Mouse (Mus musculus) midbrain, postnatal 0 days (tissue): Measurements from ENCODE around the gene Nkapl. TPM values are rescaled to one million over a fixed set of nuclear protein-coding genes. Genes with fewer than 3 reads are reported as not detected.

Experiments used
- ATAC-seq: fragments of 200-750 bp; cut with Nextera tagmentation; 2 replicates; pipeline ENCODE4 v1.8.0; 2017; ENCODE audit warnings: moderate number of reproducible peaks, mild to moderate bottlenecking, moderate TSS enrichment, moderate library complexity; ENCODE audit not compliant: low FRiP score
- DNase-seq: peaks from one replicate; pipeline ENCODE4 v3.0.0-alpha.2; 2015; ENCODE audit warnings: low spot score
- H3K27ac ChIP-seq: fragments of 300-500 bp; sonication (generic); 2 replicates; pipeline ENCODE4 v1.5.1; 2014; ENCODE audit warnings: low read depth, mild to moderate bottlenecking, low read length, mixed read lengths
- H3K27me3 ChIP-seq: fragments of 300-500 bp; sonication (generic); 2 replicates; pipeline ENCODE4 v1.6.1; 2014; ENCODE audit warnings: low read length, control low read depth, mixed read lengths; ENCODE audit not compliant: insufficient read depth
- H3K36me3 ChIP-seq: fragments of 300-500 bp; sonication (generic); 2 replicates; pipeline ENCODE4 v1.6.1; 2014; ENCODE audit warnings: low read length, control low read depth, mixed read lengths; ENCODE audit not compliant: insufficient read depth
- H3K4me1 ChIP-seq: fragments of 300-500 bp; sonication (generic); 2 replicates; pipeline ENCODE4 v1.6.1; 2014; ENCODE audit warnings: mild to moderate bottlenecking, control low read depth, antibody characterized with exemption, low read length, mixed read lengths; ENCODE audit not compliant: insufficient read depth
- H3K4me2 ChIP-seq: fragments of 300-500 bp; sonication (generic); 2 replicates; pipeline ENCODE4 v1.6.1; 2014; ENCODE audit warnings: low read depth, mild to moderate bottlenecking, low read length, mixed read lengths; ENCODE audit not compliant: poor library complexity, severe bottlenecking
- H3K4me3 ChIP-seq: fragments of 300-500 bp; sonication (generic); 2 replicates; pipeline ENCODE4 v1.5.1; 2014; ENCODE audit warnings: low read depth, mild to moderate bottlenecking, low read length, moderate library complexity
- H3K9ac ChIP-seq: fragments of 300-500 bp; sonication (generic); replicated peaks from 2 replicates; pipeline ENCODE4 v1.6.1; 2014; ENCODE audit warnings: mild to moderate bottlenecking, low read length, moderate library complexity, mixed read lengths; ENCODE audit not compliant: poor library complexity, severe bottlenecking
- H3K9me3 ChIP-seq: fragments of 300-500 bp; sonication (generic); 2 replicates; pipeline ENCODE4 v1.6.1; 2016; ENCODE audit warnings: low read length, control low read depth
- CTCF ChIP-seq: IDR thresholded peaks from 2 replicates; pipeline ENCODE4 v1.5.1; 2016; ENCODE audit warnings: antibody characterized with exemption, mild to moderate bottlenecking
- WGBS: fragments of 180-500 bp; shearing (Covaris S2); extraction: QIAGEN DNeasy Blood & Tissue Kit; methylation state at CpG from one replicate; pipeline ENCODE4 v1.1.7; 2014; 5-methylcytosine and 5-hydroxymethylcytosine counted together
- polyA plus RNA-seq: library from polyadenylated mRNA; unstranded; fragments of >200 nt; fragmentation: Nextera tagmentation; extraction: Ambion mirVana; gene quantifications from 2 replicates; pipeline ENCODE4 v1.2.1, GENCODE M21; 2015
- total RNA-seq: library from RNA; depleted of rRNA; stranded (reverse); fragments of >200 nt; gene quantifications from 2 replicates; pipeline ENCODE4 v1.2.3, GENCODE M21; 2014

Gene Nkapl
- total and polyA plus RNA-seq, 2 experiments from 2014 or later: 0.60 to 2.5 TPM

DNA sequence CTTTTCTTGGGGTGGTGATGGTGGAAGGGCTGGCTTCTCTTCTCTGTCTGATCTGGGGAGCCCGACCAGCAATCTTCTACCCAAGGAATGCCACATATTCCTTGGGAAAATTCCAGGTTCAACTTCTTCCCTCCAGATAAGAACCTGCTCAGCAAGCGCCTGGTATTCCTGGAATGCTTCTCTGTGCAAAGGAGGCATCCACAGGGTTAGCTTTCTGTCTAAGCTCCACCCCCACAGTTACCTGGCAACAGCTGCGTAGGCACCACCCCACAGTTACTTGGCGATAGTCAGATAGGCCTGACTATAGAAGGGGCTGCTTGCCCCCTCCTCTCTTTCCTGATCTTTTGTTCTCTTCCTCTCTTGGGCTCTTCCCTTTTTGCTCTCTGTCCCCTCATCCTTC lies 12.0 kb downstream of the Nkapl start:
- ATAC-seq: no peak
- whole genome bisulfite sequencing: 10% methylated on average over 4 of the region's 4 CpGs
- H3K4me2 ChIP-seq: no peak overlapping the region
- H3K9me3 ChIP-seq: no peaks in the 10 kb centered on the region
- no peak for DNase-seq
- TF ChIP-seq CTCF: no peak
- H3K27me3 ChIP-seq: no peaks in the 10 kb centered on the region
- no peak overlapping the region for H3K9ac ChIP-seq
- H3K36me3 ChIP-seq: no peaks in the 10 kb centered on the region
- H3K27ac ChIP-seq: no peak overlapping the region
- peaks cover 3% of the 10 kb centered on the region; the same call in 1 of the 2 replicates for H3K4me1 ChIP-seq
- H3K4me3 ChIP-seq: no peak overlapping the region

DNA sequence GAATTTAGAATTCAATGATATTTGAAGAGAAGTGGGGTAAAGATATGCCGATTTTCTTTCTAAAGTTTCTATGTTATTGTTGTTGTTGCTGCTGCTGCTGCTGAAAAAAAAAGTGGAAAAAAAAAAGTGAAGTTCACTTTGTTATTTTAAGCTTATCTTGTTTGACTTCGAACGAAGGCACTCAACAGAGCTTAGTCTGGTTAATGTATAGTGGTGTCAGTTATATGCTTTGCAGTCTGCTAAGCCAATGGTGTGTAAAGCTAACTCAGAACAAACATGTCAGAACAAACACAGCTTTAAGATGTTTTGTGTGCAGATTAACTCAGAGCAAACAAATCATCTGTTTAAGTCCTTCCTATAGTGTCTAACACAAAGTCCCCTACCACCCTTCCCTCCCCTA lies 14.2 kb downstream of the Nkapl start:
- DNase-seq (no peak), ATAC-seq (no peak)
- no peaks in the 10 kb centered on the region for H3K27me3 ChIP-seq
- 95% methylated on average over 3 of the region's 3 CpGs for WGBS
- H3K9me3 ChIP-seq: no peaks in the 10 kb centered on the region
- H3K27ac ChIP-seq: no peak overlapping the region
- no peak overlapping the region for H3K9ac ChIP-seq
- TF ChIP-seq CTCF: no peak
- peak overlapping the region; percentile 79; the same call in 1 of the 2 replicates for H3K4me3 ChIP-seq
- H3K4me2 ChIP-seq: peak overlapping the region; percentile 81; the same call in 1 of the 2 replicates
- H3K4me1 ChIP-seq: peaks cover 3% of the 10 kb centered on the region; the same call in 1 of the 2 replicates
- H3K36me3 ChIP-seq: no peaks in the 10 kb centered on the region

- Histone ChIP-seq H3K4me1 (peaks cover 3% of the 10 kb centered on the region; the same call in 1 of the 2 replicates), H3K9ac (peak within 1 kb of the TSS; percentile 79), H3K9me3 (no peaks in the 10 kb centered on the region), H3K36me3 (no peaks in the 10 kb centered on the region), H3K4me2 (peak within 1 kb of the TSS; percentile 81), H3K4me3 (peak within 1 kb of the TSS; percentile 79), H3K27me3 (no peaks in the 10 kb centered on the region), H3K27ac (peak within 1 kb of the TSS; percentile 78)
- TF ChIP-seq CTCF: no peak
- DNase-seq (peak; percentile 88), ATAC-seq (peak; percentile 91)
- under 1% methylated on average over 23 of the region's 23 CpGs for WGBS
Measured at GRCm38 (mm10) chr13:21453449-21453848, 14.9 kb downstream of the Nkapl start, which contains the start of gene Zscan26. Gene Zscan26 (minus strand): TSS chr13:21453730.

DNA sequence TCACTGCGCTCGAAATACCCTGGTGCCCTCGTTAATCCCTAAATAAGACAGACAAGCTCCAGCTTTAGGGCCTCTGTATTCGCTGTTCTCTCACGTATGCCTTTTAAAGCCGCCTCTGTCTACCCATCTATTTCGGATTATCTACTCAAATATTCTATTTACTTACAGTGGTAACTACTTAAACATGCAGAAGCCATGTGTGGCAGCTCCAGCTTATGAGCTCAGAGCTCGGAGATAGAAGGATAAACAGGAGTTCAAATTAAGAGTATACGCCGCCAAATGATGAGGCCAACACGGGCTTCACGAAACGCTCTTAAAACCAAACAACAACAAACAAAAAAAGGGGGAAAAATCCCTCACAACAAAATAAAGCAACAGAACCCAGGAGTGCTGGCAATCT lies 15.3 kb downstream of the Nkapl start:
- TF ChIP-seq CTCF: no peak
- Histone ChIP-seq H3K27ac (peak overlapping the region; percentile 78), H3K9me3 (no peaks in the 10 kb centered on the region), H3K9ac (peak overlapping the region; percentile 79), H3K36me3 (peaks cover under 1% of the 10 kb centered on the region), H3K4me3 (peak overlapping the region; percentile 79), H3K4me1 (peaks cover 3% of the 10 kb centered on the region; the same call in 1 of the 2 replicates), H3K4me2 (peak overlapping the region; percentile 81), H3K27me3 (no peaks in the 10 kb centered on the region)
- ATAC-seq: peak; percentile 24; the same call in 1 of the 2 replicates
- 1% methylated on average over 13 of the region's 13 CpGs for WGBS
- DNase-seq: no peak

- Histone ChIP-seq H3K4me3 (no peak overlapping the region), H3K4me1 (peaks cover 3% of the 10 kb centered on the region; the same call in 1 of the 2 replicates), H3K9me3 (no peaks in the 10 kb centered on the region), H3K27me3 (no peaks in the 10 kb centered on the region), H3K27ac (no peak overlapping the region), H3K4me2 (no peak overlapping the region), H3K9ac (no peak overlapping the region), H3K36me3 (peaks cover 33% of the 10 kb centered on the region)
- no peak for TF ChIP-seq CTCF
- DNase-seq (no peak), ATAC-seq (no peak)
- WGBS: 84% methylated on average over 16 of the region's 16 CpGs
Measured at GRCm38 (mm10) chr13:21447856-21448614, 20.3 kb downstream of the Nkapl start.

DNA sequence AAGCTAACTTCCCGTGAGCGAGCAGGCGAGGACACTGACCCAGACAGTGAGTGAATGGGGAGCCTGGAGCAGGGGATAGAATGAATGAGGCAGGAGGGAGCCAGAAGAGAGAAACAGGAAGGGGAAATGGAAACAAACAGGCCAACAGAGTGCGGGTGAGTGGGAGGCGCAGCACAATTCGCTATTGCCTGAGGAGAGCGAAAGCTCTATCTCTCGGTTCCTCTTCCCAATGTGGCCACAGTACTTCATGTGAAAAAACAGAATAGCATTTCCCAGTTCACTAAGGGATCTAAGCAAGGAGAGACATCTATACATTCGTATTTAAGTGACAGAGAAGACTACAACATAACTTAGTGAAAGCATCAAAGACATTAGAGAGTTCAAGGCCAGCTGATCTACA lies 21.5 kb downstream of the Nkapl start:
- WGBS: 90% methylated on average over 9 of the region's 9 CpGs
- Histone ChIP-seq H3K27ac (no peak overlapping the region), H3K27me3 (no peaks in the 10 kb centered on the region), H3K4me1 (no peaks in the 10 kb centered on the region), H3K9me3 (no peaks in the 10 kb centered on the region), H3K9ac (no peak overlapping the region), H3K4me3 (no peak overlapping the region), H3K4me2 (no peak overlapping the region), H3K36me3 (peaks cover 33% of the 10 kb centered on the region)
- TF ChIP-seq CTCF: no peak
- ATAC-seq (no peak), DNase-seq (no peak)
